Mouse (Mus musculus): ENCODE measurements around the gene Ric1.

DNA sequence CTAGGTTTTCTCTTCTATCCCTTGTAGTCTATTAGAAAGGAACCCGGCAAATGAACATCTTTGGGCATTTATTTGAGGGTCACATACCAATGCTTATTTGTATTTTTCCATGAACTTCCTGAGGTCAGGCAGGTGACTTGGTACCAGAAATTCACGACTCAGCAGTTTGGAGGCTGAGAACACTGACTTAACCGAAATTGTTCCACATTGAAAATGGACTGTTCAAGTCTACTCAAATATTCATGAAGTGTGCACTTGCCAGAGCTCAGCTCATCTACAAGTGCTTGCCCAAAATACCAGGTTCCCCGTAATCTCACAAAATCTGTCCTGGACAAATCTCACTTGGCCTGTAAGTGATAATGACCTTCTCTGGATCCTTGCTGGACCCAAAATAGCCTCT lies 133.9 kb downstream of the Ric1 start:
- TF ChIP-seq CTCF (IDR thresholded peaks at IDR 0.05; ENCODE audit: low read depth, low read length): no peak
- no peak for TF ChIP-seq GATA1 (IDR thresholded peaks at IDR 0.05; ENCODE audit: borderline replicate concordance, low read length)
